Mouse (Mus musculus) ES-E14 (cell line): Measurements from ENCODE around the gene Zfp51.

Experiments used
- CHD2 ChIP-seq: IDR thresholded peaks from 2 replicates; pipeline ENCODE4 v1.6.1; 2014; ENCODE audit warnings: mild to moderate bottlenecking, low read depth, low read length, inconsistent platforms
- MAFK ChIP-seq: IDR thresholded peaks from 2 replicates; pipeline ENCODE4 v1.6.1; 2014; ENCODE audit warnings: mild to moderate bottlenecking, low read depth, low read length, inconsistent platforms; ENCODE audit not compliant: insufficient read depth
- ZC3H11A ChIP-seq: IDR thresholded peaks from 2 replicates; pipeline ENCODE4 v1.6.1; 2012; ENCODE audit warnings: low read depth, mild to moderate bottlenecking, inconsistent platforms, low read length, borderline replicate concordance

DNA sequence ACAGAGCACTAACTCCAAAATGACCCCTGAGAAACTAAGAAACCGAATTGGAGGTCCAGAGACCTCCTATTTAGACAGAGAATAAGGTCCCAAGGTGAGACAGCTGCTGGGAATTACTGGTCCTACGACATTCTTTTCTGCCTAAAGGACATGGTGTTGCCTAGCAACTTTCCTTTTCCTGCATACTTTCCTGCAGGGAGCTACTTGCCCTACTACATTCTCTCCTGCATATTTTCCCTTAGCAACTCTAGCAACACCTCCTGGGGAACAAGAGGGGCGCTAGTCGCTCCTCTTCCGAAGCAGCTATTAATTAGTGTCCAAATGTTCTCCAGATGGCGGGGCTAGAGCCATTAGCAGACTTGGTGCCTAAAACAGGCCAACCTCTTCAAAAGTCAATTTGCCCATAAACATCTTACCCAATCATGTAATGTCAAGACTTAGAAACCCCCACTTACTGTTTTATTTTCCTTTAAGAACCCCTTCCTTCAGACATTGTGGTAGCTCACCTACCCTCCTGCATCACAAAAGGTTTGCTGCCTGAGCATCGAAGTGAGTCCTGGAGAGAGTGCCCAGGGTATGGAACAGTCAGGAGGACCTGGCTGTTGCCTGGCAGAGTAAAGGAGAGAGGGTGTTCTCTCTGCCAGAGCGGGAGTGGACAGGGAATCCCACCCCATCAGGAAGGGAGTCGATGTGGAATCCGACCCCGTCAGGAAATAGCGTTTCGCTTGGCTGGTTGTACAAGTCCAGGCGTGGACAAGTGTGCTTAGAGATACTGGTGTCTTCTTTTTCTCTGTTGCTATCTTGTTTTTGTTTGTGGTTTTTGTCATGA lies 23.4 kb downstream of the Zfp51 start:
- TF ChIP-seq CHD2: peak; percentile 64; the same call in 1 of the 2 replicates
- no peak for TF ChIP-seq MAFK
- no peak for TF ChIP-seq ZC3H11A
